In genomic region chr12:79172019-79172941, GRCm38 (mm10) we compare ENCODE assay signal across 8 mouse cellular contexts. TPM values are rescaled to one million over a fixed set of nuclear protein-coding genes. Genes with fewer than 3 reads are reported as not detected.
DNase-seq lines count a peak whose midpoint lies in the region; ATAC-seq and TF ChIP-seq lines count a peak whose summit lies in the region.

Gene Vti1b (minus strand): TSS chr12:79172667.

- peak; percentile 98 for ATAC-seq in heart, embryonic 12.5 days (ENCODE audit: insufficient number of reproducible peaks, low FRiP score)
- ATAC-seq in kidney, postnatal 0 days (replicated peaks; ENCODE audit: low FRiP score, low read depth) = peak; percentile 96
- peak; percentile 97 for ATAC-seq in liver, embryonic 11.5 days (replicated peaks; ENCODE audit: low FRiP score)
- peak; percentile 96 for ATAC-seq in stomach, embryonic 14.5 days (ENCODE audit: insufficient number of reproducible peaks, insufficient read depth, low FRiP score, low read depth)

- peaks cover 36% of the 10 kb centered on the region for H3K4me1 ChIP-seq in erythroblast, embryonic 14.5 days (ENCODE audit: control insufficient read depth)
- H3K4me1 ChIP-seq in heart, embryonic 12.5 days (replicated peaks) = peaks cover 6% of the 10 kb centered on the region
- peaks cover 6% of the 10 kb centered on the region; the same call in 1 of the 2 replicates for H3K4me1 ChIP-seq in kidney, postnatal 0 days (replicated peaks; ENCODE audit: insufficient read depth, low read length)
- H3K4me1 ChIP-seq in liver, embryonic 11.5 days (replicated peaks; ENCODE audit: control insufficient read depth, insufficient read depth, low read length) = peaks cover 7% of the 10 kb centered on the region
- H3K4me1 ChIP-seq in stomach, embryonic 14.5 days (ENCODE audit: control insufficient read depth, insufficient read depth, low read length) = peaks cover 6% of the 10 kb centered on the region; the same call in 1 of the 2 replicates

- DNase-seq in brain, embryonic 14.5 days (ENCODE audit: low read depth) = peak; percentile 96
- DNase-seq in kidney, postnatal 0 days (ENCODE audit: low spot score) = peak; percentile 96
- DNase-seq in liver, embryonic 11.5 days (ENCODE audit: low spot score) = peak; percentile 91
- peak; percentile 93 for DNase-seq in naive thymus-derived CD4-positive, alpha-beta T cell, adult 2 months (ENCODE audit: low read depth)

- peaks cover 14% of the 10 kb centered on the region for H3K36me3 ChIP-seq in C2C12 (ENCODE audit: control insufficient read depth, insufficient read depth)
- peaks cover 34% of the 10 kb centered on the region for H3K36me3 ChIP-seq in erythroblast, embryonic 14.5 days (ENCODE audit: control insufficient read depth)
- H3K36me3 ChIP-seq in heart, embryonic 12.5 days = peaks cover 24% of the 10 kb centered on the region
- H3K36me3 ChIP-seq in kidney, postnatal 0 days (ENCODE audit: insufficient read depth, low read length) = peaks cover 9% of the 10 kb centered on the region; the same call in 1 of the 2 replicates
- H3K36me3 ChIP-seq in liver, embryonic 11.5 days (ENCODE audit: control insufficient read depth, insufficient read depth, low read length) = peaks cover 8% of the 10 kb centered on the region; the same call in 1 of the 2 replicates
- peaks cover 9% of the 10 kb centered on the region; the same call in 1 of the 2 replicates for H3K36me3 ChIP-seq in stomach, embryonic 14.5 days (ENCODE audit: control insufficient read depth, insufficient read depth, low read length)

- peak within 1 kb of the TSS; percentile 88 for H3K4me3 ChIP-seq in C2C12 (ENCODE audit: insufficient read depth, poor library complexity, severe bottlenecking)
- peak within 1 kb of the TSS; percentile 68 for H3K4me3 ChIP-seq in erythroblast, embryonic 14.5 days (replicated peaks)
- peak within 1 kb of the TSS; percentile 98 for H3K4me3 ChIP-seq in heart, embryonic 12.5 days
- H3K4me3 ChIP-seq in kidney, postnatal 0 days (replicated peaks; ENCODE audit: low read depth, low read length) = peak within 1 kb of the TSS; percentile 88
- H3K4me3 ChIP-seq in liver, embryonic 11.5 days (ENCODE audit: low read depth, low read length) = peak within 1 kb of the TSS; percentile 96
- peak within 1 kb of the TSS; percentile 91 for H3K4me3 ChIP-seq in stomach, embryonic 14.5 days (ENCODE audit: low read depth, low read length)

- TF ChIP-seq CTCF in C2C12 (IDR thresholded peaks at IDR 0.05; ENCODE audit: control insufficient read depth, insufficient read depth, insufficient read length) = peak; percentile 60
- TF ChIP-seq CTCF in brain, embryonic 14.5 days (IDR thresholded peaks at IDR 0.05; ENCODE audit: borderline replicate concordance, extremely low read depth, insufficient read depth, insufficient read length) = peak; percentile 56
- TF ChIP-seq CTCF in kidney, postnatal 0 days (IDR thresholded peaks at IDR 0.05; ENCODE audit: low read depth) = peak; percentile 73

- H3K9me3 ChIP-seq in erythroblast, embryonic 14.5 days (ENCODE audit: control insufficient read depth, low read length) = no peaks in the 10 kb centered on the region
- H3K9me3 ChIP-seq in heart, embryonic 12.5 days (replicated peaks) = no peaks in the 10 kb centered on the region
- no peaks in the 10 kb centered on the region for H3K9me3 ChIP-seq in kidney, postnatal 0 days (replicated peaks; ENCODE audit: low read length)
- no peaks in the 10 kb centered on the region for H3K9me3 ChIP-seq in liver, embryonic 11.5 days (ENCODE audit: control insufficient read depth, low read length)
- H3K9me3 ChIP-seq in stomach, embryonic 14.5 days (ENCODE audit: control insufficient read depth, low read depth, low read length) = no peaks in the 10 kb centered on the region

- H3K79me2 ChIP-seq in C2C12 (ENCODE audit: control insufficient read depth, insufficient read depth) = peaks cover 50% of the 10 kb centered on the region

- peak within 1 kb of the TSS; percentile 95 for H3K9ac ChIP-seq in heart, embryonic 12.5 days
- peak within 1 kb of the TSS; percentile 73 for H3K9ac ChIP-seq in kidney, postnatal 0 days (ENCODE audit: low read depth, low read length)
- peak within 1 kb of the TSS; percentile 83 for H3K9ac ChIP-seq in liver, embryonic 11.5 days (ENCODE audit: low read depth, low read length)
- H3K9ac ChIP-seq in stomach, embryonic 14.5 days (replicated peaks; ENCODE audit: low read depth, low read length) = peak within 1 kb of the TSS; percentile 76

- peaks cover 38% of the 10 kb centered on the region for H3K79me3 ChIP-seq in C2C12 (ENCODE audit: low read depth)

- peak; percentile 44; the same call in 1 of the 2 replicates for TF ChIP-seq POLR2A in brain, embryonic 14.5 days (IDR thresholded peaks at IDR 0.05; ENCODE audit: borderline replicate concordance, extremely low read depth, insufficient read depth, insufficient read length, poor library complexity, severe bottlenecking)

- peak within 1 kb of the TSS; percentile 64 for H3K4me2 ChIP-seq in heart, embryonic 12.5 days
- peak within 1 kb of the TSS; percentile 64 for H3K4me2 ChIP-seq in kidney, postnatal 0 days (ENCODE audit: low read length)
- peak within 1 kb of the TSS; percentile 65 for H3K4me2 ChIP-seq in liver, embryonic 11.5 days
- H3K4me2 ChIP-seq in stomach, embryonic 14.5 days (replicated peaks; ENCODE audit: low read depth, low read length) = peak within 1 kb of the TSS; percentile 66

- H3ac ChIP-seq in C2C12 (ENCODE audit: control insufficient read depth, insufficient read length, low read depth) = peak within 1 kb of the TSS; percentile 71

- peak within 1 kb of the TSS; percentile 82 for H3K27ac ChIP-seq in heart, embryonic 12.5 days (ENCODE audit: poor library complexity, severe bottlenecking)
- peak within 1 kb of the TSS; percentile 94 for H3K27ac ChIP-seq in kidney, postnatal 0 days
- H3K27ac ChIP-seq in liver, embryonic 11.5 days (ENCODE audit: low read depth, low read length) = peak within 1 kb of the TSS; percentile 80
- peak within 1 kb of the TSS; percentile 95 for H3K27ac ChIP-seq in stomach, embryonic 14.5 days (ENCODE audit: low read length)

- under 1% methylated on average over 73 of the region's 73 CpGs for WGBS in heart, embryonic 12.5 days
- WGBS in kidney, postnatal 0 days = under 1% methylated on average over 73 of the region's 73 CpGs
- WGBS in liver, embryonic 11.5 days = under 1% methylated on average over 73 of the region's 73 CpGs
- WGBS in stomach, embryonic 14.5 days = under 1% methylated on average over 73 of the region's 73 CpGs

- H3K27me3 ChIP-seq in C2C12 (ENCODE audit: control insufficient read depth, insufficient read depth, insufficient read length) = no peaks in the 10 kb centered on the region
- H3K27me3 ChIP-seq in erythroblast, embryonic 14.5 days (ENCODE audit: control insufficient read depth) = no peaks in the 10 kb centered on the region
- H3K27me3 ChIP-seq in heart, embryonic 12.5 days (replicated peaks) = no peaks in the 10 kb centered on the region
- no peaks in the 10 kb centered on the region for H3K27me3 ChIP-seq in kidney, postnatal 0 days (ENCODE audit: insufficient read depth, low read length)
- no peaks in the 10 kb centered on the region for H3K27me3 ChIP-seq in liver, embryonic 11.5 days (replicated peaks; ENCODE audit: control insufficient read depth, insufficient read depth, low read length)
- no peaks in the 10 kb centered on the region for H3K27me3 ChIP-seq in stomach, embryonic 14.5 days (ENCODE audit: control insufficient read depth, insufficient read depth, low read length)

TF ChIP-seq in C2C12, 6 proteins besides CTCF, POLR2A, EP300 and RAD21:
- peak; percentile 95 for TF ChIP-seq MAX (IDR thresholded peaks at IDR 0.05)
- TF ChIP-seq FOSL1 (IDR thresholded peaks at IDR 0.05; ENCODE audit: insufficient read depth, low read length, poor library complexity, severe bottlenecking) = no peak

RNA-seq across cellular contexts. Expression of gene Vti1b, which starts in this region (rescaled TPM):
- polyA plus RNA-seq in C2C12 (2012; fragmentation: generic; extraction: Trizol) = 66.4 TPM
- polyA plus RNA-seq in brain, embryonic 14.5 days (2012; rRNA removed) = 68.0 and 77.7 TPM in 2 replicates
- polyA plus RNA-seq in erythroblast, embryonic 14.5 days (2012) = 2.5 and 2.7 TPM in 2 replicates
- polyA plus RNA-seq in heart, embryonic 12.5 days (2016; fragmentation: Nextera tagmentation; extraction: Ambion mirVana) = 93.7 and 100 TPM in 2 replicates
- polyA plus RNA-seq in kidney, postnatal 0 days (2015; fragmentation: Nextera tagmentation; extraction: Ambion mirVana) = 105 and 108 TPM in 2 replicates
- 82.9 and 83.2 TPM in 2 replicates for polyA plus RNA-seq in liver, embryonic 11.5 days (2014; fragmentation: Nextera tagmentation; extraction: Ambion mirVana)
- polyA plus RNA-seq in stomach, embryonic 14.5 days (2014; fragmentation: Nextera tagmentation; extraction: Ambion mirVana) = 83.6 and 85.1 TPM in 2 replicates

Comparison
In these comparisons a context has a peak if more than half of its experiments do, and no peak if none do; other contexts are left out.
1. Peak in every context shown above with its lines: DNase-seq, ATAC-seq, H3K4me3 ChIP-seq and H3K27ac ChIP-seq.
2. RNA of gene Vti1b (polyA plus RNA-seq): 105 to 108 TPM in kidney, postnatal 0 days, 93.7 to 100 TPM in heart, embryonic 12.5 days, 83.6 to 85.1 TPM in stomach, embryonic 14.5 days, 82.9 to 83.2 TPM in liver, embryonic 11.5 days, 68.0 to 77.7 TPM in brain, embryonic 14.5 days and 66.4 TPM in C2C12 (single experiment); 2.5 to 2.7 TPM in erythroblast, embryonic 14.5 days; every median in the first group is over 10 times any median in the second.